Mouse (Mus musculus) urinary bladder, postnatal 36 days (tissue): ENCODE measurements at regions not wholly inside any gene's neighbourhood (a gene's known extent, or its start where the extent isn't known, plus 50 kb on each side); places are given as distances from the start of the nearest gene placed in this dataset.
A peak's percentile ranks its signal among the peaks of the same experiment; 100 is the strongest.

ENCODE experiments used
- DNase-seq, 2 experiments: peaks; one replicate each; pipeline ENCODE4 v3.0.0; 2022; ENCODE audit warnings: low spot score in 2 of 2, mixed read lengths in 1 of 2

DNA sequence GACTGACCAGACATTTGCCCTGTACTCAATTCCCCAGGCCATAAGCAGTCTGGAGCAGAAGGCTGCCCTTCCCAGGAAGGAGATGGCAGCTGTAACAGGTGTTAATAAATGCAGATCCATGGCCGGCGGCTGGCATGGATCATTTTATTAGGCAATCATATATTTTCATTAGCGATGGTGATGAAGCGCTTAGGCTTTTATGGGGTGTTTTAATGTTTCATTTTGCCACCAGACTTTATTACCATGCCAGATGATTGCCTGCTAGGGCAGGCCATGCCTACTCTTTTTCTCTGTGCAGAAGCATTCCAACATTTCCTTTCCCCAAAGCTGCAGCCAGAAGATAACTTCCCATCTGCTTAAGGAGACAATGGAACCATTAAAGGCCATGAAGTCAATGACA lies 596.2 kb downstream of the Gm9195 start:
- no peak for DNase-seq

GRCm38 (mm10) chr14:71894811-71895210 lies 596.8 kb downstream of the Gm9195 start:
- no peak for DNase-seq

GRCm38 (mm10) chr14:71893361-71893760 lies 598.3 kb downstream of the Gm9195 start:
- DNase-seq, result no peak

DNA sequence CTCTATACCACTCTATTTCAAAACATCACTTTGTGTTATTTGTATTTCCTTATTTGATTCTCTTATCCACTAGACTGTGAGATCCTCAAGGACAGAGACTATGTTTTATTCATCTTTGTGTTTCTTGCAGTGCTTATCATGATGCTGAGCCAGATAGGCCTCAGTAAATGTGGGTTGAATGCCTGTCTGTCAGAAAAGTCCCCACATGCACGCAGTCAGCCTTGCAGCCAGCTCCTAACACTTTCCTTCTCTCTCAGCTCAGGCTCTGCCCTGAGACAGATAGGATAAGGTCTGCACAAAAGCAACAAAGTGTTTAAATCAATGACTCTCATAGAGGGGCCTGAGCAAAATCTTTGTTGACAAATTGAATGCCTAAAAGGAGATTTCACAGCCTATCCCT lies 600.0 kb downstream of the Gm9195 start:
- no peak for DNase-seq

GRCm38 (mm10) chr14:71882871-71883270 lies 608.8 kb downstream of the Gm9195 start:
- DNase-seq, result no peak

GRCm38 (mm10) chr14:71845546-71845945 lies 646.1 kb downstream of the Gm9195 start:
- DNase-seq, result no peak

DNA sequence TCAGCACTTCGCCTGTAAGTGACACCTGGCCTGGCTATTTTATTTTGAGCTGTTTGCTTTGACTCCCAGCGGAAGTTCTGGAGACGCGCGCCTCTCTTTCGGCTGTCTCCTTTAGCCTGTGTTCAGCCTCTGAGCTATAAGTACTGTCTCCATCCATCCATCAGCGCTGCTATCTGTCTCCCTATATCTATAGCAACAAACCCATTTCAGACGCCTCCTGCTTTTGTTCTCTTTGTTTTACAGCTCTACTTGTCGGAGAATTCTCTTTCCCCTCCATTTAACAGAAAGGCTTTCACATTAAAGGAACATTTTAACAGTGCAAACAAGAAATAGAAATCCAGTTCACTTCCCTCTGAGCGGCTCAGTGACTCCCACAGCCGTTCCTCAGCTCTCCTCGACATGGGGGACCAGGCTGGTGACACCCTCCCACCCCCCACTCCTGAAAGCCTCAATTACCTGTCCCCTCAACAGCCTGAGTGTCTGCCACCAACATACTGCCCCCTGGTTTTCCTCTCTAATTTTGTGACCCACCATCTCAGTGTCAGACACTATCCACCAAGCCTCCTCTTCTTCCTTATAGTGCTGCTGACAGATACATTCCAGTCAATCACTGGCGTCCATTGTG lies 682.7 kb downstream of the Gm9195 start:
- no peak for DNase-seq

GRCm38 (mm10) chr14:71805624-71806023 lies 686.0 kb downstream of the Gm9195 start:
- DNase-seq, result no peak

DNA sequence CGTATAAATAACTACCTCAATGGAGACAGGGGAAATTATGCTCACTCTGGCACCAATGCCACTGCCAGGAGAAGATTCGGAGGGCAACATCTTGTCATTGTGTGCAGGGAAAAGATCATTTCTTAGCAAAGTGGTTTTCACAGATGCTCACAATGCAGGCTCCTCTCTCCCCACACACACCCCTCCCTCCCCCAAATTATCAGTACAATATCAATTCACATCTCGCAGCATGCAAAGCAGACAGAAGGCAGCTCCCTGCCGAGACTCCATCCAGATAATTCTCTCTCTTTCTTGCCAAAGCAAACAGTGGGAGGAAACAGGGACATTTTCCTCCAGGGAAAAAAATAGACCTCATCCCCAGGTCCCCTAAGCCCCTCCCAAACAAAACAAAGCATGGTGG lies 691.8 kb downstream of the Gm9195 start:
- no peak for DNase-seq

DNA sequence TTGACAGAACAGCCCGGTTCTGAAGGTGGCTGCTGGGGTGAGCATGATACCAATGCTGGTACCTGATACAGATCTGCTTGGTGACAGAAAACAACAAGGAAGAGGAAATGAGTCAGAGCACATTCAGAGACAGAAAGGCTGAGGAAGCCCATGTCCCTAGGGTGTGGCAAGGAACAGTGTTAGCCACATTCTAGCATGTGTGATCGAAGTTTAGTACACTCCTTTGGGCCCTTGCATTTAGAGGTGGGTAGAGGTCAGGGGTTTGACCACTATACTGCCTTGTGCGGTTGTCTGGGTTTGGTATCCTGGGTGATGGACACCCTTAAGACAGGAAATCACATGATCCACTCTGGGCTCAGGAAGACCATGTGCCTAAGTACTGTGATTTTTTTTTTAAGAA lies 695.9 kb downstream of the Gm9195 start:
- no peak for DNase-seq

DNA sequence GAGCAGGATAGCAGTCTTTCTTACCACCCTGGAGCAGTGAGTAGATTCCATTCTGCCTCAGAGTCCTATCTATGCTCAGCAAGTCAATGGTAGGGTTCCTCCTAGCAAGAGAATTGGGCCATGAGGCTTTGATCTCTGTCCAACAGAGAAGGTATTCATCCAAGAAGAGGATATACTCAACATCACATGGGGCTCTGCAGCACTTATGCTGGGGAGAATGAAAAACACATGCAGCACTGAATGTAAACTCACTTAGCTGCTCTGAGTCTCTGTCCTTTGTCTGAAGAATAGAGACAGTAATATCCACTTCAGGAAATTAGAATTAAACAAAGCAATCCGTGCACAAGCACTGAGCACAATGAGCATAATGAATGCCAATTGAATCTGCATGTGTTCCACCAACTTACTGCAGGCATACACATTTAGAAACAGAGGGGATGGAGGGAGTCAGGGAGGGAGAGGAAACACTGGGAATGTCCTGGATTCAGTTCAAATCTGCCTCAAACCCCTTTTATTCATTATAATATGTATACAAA lies 714.6 kb downstream of the Gm9195 start:
- no peak for DNase-seq

- DNase-seq, result no peak
Measured at GRCm38 (mm10) chr14:71766856-71767255, 724.8 kb downstream of the Gm9195 start.

DNA sequence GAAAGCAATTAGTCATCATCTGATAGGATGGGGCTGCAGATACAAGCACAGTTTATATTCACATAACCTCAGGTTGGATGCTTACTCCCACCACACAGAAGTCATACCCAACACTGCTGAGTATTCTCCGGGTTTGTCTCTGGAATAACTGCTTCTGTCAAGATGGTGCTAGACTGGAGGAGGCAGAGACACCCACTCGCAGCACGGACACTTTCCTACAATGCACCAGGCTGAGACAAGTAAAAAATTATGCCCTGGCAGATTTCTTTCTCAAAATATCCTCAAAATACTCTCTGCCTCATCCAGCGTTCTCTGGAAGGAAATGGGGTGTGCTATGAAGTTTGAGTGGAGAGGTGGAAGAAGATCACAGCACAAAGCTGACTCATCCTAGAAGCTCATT lies 763.1 kb downstream of the Gm9195 start:
- no peak for DNase-seq

GRCm38 (mm10) chr14:71723526-71723925 lies 768.1 kb downstream of the Gm9195 start:
- DNase-seq, result no peak

GRCm38 (mm10) chr14:71709528-71710289 lies 781.9 kb downstream of the Gm9195 start:
- DNase-seq, result no peak

DNA sequence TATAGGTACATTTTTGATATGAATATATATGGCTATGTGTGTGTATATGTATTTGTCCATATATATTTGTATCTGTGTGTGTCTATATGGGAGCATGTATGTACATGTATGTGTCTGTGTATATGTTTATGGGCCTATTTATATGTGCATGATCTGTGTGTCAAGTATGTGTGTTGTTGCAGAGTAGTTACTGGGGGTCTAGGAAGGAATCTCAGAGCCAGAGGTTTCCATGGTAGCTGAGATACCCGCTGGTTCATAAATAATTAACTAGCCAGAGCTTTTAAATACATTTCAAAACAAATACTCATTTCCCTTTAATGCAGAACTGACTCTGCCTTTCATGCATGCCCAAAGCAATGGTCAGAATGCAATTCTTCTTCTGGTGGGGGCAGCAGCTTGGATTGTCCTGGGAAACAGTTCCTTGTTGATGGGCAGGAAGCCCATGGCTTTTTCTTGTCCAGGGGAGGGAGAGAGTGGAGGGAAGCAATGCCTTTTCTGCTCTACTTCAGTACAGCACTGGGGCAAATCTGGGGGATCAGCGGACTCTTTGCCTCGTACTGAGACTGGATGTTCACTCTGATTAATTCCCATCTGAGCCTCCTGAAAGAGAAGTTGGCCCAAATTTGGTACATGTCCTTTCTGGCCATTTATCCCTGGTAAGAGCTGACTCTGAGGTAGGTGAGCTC lies 798.7 kb downstream of the Gm9195 start:
- no peak for DNase-seq

GRCm38 (mm10) chr14:71674564-71674963 lies 817.1 kb downstream of the Gm9195 start:
- no peak for DNase-seq

GRCm38 (mm10) chr14:71673837-71674236 lies 817.8 kb downstream of the Gm9195 start:
- no peak for DNase-seq

- no peak for DNase-seq
Measured at GRCm38 (mm10) chr14:71672481-71672880, 819.2 kb downstream of the Gm9195 start.

DNA sequence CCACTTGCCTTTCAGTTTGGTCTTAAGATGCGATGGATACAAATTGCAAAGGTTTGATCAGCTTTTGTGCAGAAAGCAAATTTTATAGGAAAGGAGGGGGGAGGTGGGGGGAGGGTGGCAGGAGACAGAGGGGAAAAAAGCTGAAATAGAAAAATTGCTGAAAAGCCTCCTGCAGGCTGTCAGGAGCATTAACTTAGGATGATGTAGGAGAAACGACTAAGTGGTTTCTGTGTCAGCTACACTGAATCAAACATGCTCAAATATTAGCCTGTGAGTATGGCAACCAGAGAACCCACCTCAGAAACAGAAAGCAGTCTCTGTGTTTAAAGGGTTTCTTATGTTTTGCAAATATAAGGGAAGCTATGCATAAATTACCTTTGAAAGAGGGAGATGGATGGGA lies 819.6 kb downstream of the Gm9195 start:
- no peak for DNase-seq

DNA sequence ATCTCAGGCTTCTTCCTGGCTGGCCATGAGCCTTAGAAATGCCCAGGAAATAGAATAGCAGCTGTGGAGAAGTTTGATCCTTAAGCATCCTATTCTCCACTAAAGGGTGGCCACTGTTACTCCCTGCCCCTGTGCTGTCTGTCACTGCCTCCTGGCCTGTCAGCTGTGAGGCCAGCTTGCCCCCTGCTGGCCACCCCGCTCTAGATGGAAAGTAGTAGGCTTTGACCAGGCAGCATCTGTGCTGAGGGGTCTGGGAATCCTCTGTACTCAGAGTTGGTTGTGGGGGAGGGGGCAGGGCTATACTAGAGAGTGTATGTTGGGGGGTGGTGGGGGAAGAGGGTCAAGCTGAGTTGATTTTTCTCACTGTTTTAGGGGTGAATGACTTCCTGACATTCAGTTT lies 821.2 kb downstream of the Gm9195 start:
- peak; percentile 8 to 37 for DNase-seq

DNA sequence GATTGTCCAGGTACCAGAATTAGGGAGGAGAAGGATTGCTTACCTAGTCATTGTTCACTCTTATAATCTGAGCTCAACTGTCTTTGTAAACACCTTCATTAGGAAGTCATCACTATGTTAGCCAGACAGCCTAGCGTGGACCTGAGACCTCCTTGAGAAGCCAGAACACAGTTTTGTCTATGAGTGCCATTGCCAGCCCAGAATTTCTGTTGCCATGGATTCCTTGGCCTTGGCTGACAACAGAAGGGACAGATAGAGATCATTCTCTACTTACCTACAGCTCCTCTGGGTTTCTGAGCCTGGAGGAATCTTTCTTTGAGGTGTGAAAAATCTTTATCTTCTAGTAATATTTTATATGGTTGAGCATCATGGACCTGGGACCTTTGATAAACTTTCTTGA lies 825.0 kb downstream of the Gm9195 start:
- no peak for DNase-seq

- no peak for DNase-seq
Measured at GRCm38 (mm10) chr14:71660166-71660565, 831.5 kb downstream of the Gm9195 start.
